Mouse (Mus musculus) forebrain, embryonic 10.5 days (tissue): ENCODE measurements around the gene Slc35f2. TPM values are rescaled to one million over a fixed set of nuclear protein-coding genes. Genes with fewer than 3 reads are reported as not detected.

Experiments used
- DNase-seq: peaks from one replicate; pipeline ENCODE4 v3.0.0-alpha.2; 2017; ENCODE audit warnings: low spot score; ENCODE audit errors: extremely low spot score
- H3K27ac ChIP-seq: fragments of 300-500 bp; sonication (generic); 2 replicates; pipeline ENCODE4 v1.5.1; 2016; ENCODE audit warnings: mild to moderate bottlenecking
- H3K27me3 ChIP-seq: fragments of 300-500 bp; sonication (generic); 2 replicates; pipeline ENCODE4 v1.6.1; 2016; ENCODE audit warnings: mild to moderate bottlenecking; ENCODE audit not compliant: poor library complexity, severe bottlenecking
- H3K36me3 ChIP-seq: fragments of 300-500 bp; sonication (generic); replicated peaks from 2 replicates; pipeline ENCODE4 v1.6.1; 2016; ENCODE audit warnings: mild to moderate bottlenecking, moderate library complexity
- H3K4me1 ChIP-seq: fragments of 300-500 bp; sonication (generic); 2 replicates; pipeline ENCODE4 v1.6.1; 2016
- H3K4me3 ChIP-seq: fragments of 300-500 bp; sonication (generic); 2 replicates; pipeline ENCODE4 v1.5.1; 2016; ENCODE audit warnings: mild to moderate bottlenecking, moderate library complexity
- H3K9me3 ChIP-seq: fragments of 300-500 bp; sonication (generic); 2 replicates; pipeline ENCODE4 v1.6.1; 2016; ENCODE audit warnings: mild to moderate bottlenecking, moderate library complexity
- WGBS: fragments of 180-500 bp; shearing (Covaris S2); methylation state at CpG from one replicate; pipeline ENCODE4 v1.1.7; 2016; 5-methylcytosine and 5-hydroxymethylcytosine counted together
- polyA plus RNA-seq: library from polyadenylated mRNA; unstranded; fragments of >200 nt; fragmentation: Nextera tagmentation; extraction: Ambion mirVana; gene quantifications from 2 replicates; pipeline ENCODE4 v1.2.1, GENCODE M21; 2016

The Slc35f2 gene
- polyA plus RNA-seq, 1 experiment from 2014 or later = 8.4 TPM

DNA sequence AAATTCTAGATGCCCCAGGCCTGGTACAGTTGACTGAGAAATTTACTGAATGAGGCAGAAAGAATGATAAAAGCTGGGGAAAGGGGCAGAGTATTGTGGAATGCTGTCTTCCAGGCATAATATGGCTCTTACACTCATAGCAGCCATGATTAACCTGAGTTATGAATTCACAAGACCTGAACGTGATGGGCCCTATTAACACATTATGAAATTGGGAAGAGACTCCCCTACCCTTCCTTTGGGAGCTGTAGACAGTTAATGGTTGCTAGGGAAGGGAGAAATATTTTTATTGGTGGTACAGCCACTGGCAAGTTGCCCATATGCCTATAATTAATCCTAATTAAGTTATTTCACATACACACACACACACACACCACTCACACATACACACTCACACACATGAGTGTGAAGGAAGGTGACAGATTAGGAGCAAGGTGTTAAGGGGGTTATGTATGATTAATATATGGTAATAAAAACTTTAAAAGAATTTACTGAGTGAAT, 22.5 kb downstream of the Slc35f2 start:
- no peak overlapping the region for H3K27ac ChIP-seq
- H3K27me3 ChIP-seq = no peaks in the 10 kb centered on the region
- H3K36me3 ChIP-seq = no peaks in the 10 kb centered on the region
- H3K4me1 ChIP-seq = peaks cover 12% of the 10 kb centered on the region
- no peak overlapping the region for H3K4me3 ChIP-seq
- 86% methylated on average over 1 of the region's 1 CpGs for WGBS
- no peak for DNase-seq
- H3K9me3 ChIP-seq = no peaks in the 10 kb centered on the region

DNA sequence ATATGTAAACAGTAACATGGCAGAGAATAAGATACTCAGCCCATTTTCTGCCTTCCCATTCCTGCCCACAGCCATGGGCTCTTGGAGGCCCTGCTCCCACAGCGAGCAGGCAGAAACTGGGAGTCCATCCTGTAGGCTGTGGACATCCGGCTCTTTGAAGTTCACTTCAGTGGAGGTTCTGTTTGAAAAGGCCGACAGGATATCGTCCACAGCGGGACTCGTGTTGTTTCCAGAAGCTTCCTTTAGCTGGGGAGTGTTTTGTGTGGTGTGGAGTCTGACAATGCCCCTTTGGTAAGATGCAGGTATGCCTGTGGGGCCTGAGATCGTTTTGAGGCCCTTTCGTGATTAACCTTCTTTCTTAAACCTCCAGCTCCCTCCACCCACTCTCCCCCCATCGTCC, 23.2 kb downstream of the Slc35f2 start:
- no peaks in the 10 kb centered on the region for H3K27me3 ChIP-seq
- peaks cover 12% of the 10 kb centered on the region for H3K4me1 ChIP-seq
- H3K27ac ChIP-seq = peak overlapping the region; percentile 30; the same call in 1 of the 2 replicates
- H3K4me3 ChIP-seq = no peak overlapping the region
- H3K9me3 ChIP-seq = no peaks in the 10 kb centered on the region
- WGBS = 63% methylated on average over 9 of the region's 9 CpGs
- no peak for DNase-seq
- H3K36me3 ChIP-seq = no peaks in the 10 kb centered on the region

DNA sequence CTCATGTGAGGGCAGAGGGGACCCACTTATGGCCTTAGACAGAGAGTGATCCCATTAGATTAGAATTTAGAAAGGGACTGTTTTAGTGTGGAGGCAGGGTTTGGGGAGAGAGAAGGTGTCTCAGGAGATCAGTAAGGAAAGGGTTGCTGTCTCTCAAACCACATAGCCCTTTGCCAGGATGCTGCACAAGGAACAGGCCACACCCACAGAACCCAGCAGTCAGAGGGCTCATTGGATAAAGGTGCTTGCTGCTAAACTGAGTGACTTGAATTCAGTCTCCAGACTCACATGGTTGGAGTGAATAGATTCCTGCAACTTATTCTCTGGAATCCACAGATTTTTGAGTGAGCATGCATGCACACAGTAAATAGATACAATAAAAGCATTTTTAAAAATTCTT, 24.0 kb downstream of the Slc35f2 start:
- H3K9me3 ChIP-seq = no peaks in the 10 kb centered on the region
- no peak for DNase-seq
- peaks cover 12% of the 10 kb centered on the region for H3K4me1 ChIP-seq
- H3K36me3 ChIP-seq = no peaks in the 10 kb centered on the region
- H3K4me3 ChIP-seq = no peak overlapping the region
- 0 out of 2 replicates have a peak overlapping the region, but pooled peaks have one; percentile 30 for H3K27ac ChIP-seq
- H3K27me3 ChIP-seq = no peaks in the 10 kb centered on the region

DNA sequence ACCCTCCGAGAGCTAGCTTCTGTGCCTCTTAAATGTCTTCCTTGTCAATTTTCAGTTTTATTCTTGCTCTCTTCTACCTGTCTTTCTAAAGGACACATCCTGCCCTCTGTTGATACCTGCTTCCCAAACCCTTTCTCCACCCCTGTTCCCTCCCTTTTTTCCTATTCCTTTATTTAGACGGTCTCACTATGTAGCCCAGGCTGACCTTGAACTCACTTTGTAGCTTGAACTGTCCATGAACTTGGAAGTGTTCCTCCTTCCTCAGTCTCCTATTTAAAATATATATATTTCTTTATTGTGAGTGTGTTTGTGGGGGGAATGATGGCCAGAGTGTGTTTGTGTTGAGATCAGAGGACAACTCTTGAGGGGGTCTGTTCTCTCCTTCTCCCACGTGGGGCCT, 25.0 kb downstream of the Slc35f2 start:
- no peak for DNase-seq
- WGBS = 85% methylated on average over 3 of the region's 3 CpGs
- Histone ChIP-seq H3K9me3 (no peaks in the 10 kb centered on the region), H3K36me3 (no peaks in the 10 kb centered on the region), H3K27me3 (no peaks in the 10 kb centered on the region), H3K27ac (no peak overlapping the region), H3K4me3 (no peak overlapping the region), H3K4me1 (peaks cover 12% of the 10 kb centered on the region)

DNA sequence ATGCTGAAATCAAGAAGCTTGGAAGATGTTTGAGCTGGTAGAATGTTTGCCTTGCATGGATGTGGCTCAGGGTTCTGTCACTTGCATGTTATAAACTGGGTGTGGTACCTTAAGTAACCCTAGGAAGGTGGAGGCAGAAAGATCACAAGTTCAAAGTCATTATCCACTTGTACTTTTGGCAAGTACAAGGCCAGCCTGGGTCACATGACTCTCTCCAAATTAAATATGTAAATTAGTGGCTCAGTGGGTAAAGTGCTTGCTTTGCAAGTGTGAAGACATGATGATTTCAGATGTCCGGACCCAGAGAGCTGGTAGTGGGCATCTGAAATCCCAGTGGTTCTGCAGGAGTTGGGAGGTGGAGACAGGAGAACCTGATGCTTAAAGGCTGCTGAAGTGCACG, 25.8 kb downstream of the Slc35f2 start:
- H3K27me3 ChIP-seq = no peaks in the 10 kb centered on the region
- no peak overlapping the region for H3K27ac ChIP-seq
- H3K4me1 ChIP-seq = peaks cover 12% of the 10 kb centered on the region
- DNase-seq = no peak
- no peaks in the 10 kb centered on the region for H3K36me3 ChIP-seq
- no peaks in the 10 kb centered on the region for H3K9me3 ChIP-seq
- H3K4me3 ChIP-seq = no peak overlapping the region
- 91% methylated on average over 2 of the region's 2 CpGs for WGBS

DNA sequence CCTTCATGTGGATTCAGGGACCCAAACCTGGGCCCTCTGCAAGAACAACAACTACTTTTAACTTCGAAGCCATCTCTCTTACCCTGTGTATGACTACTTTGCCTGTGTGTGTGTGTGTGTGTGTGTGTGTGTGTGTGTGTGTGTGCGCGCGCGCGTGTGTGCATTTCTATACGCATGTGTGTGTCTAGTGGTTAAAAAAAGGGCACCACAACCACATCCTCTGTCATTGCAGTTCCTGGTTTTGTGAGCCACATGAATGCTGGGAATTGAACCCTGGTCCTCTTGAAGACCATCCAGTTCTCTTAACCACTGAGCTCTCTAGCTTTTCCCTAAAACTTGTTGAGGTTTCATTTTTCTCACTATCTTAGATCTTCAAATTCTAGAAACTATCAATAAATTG, 31.6 kb downstream of the Slc35f2 start:
- Histone ChIP-seq H3K4me3 (no peak overlapping the region), H3K4me1 (peaks cover 4% of the 10 kb centered on the region; the same call in 1 of the 2 replicates), H3K9me3 (no peaks in the 10 kb centered on the region), H3K36me3 (no peaks in the 10 kb centered on the region), H3K27me3 (no peaks in the 10 kb centered on the region), H3K27ac (no peak overlapping the region)
- DNase-seq = no peak
- 94% methylated on average over 7 of the region's 7 CpGs for WGBS

DNA sequence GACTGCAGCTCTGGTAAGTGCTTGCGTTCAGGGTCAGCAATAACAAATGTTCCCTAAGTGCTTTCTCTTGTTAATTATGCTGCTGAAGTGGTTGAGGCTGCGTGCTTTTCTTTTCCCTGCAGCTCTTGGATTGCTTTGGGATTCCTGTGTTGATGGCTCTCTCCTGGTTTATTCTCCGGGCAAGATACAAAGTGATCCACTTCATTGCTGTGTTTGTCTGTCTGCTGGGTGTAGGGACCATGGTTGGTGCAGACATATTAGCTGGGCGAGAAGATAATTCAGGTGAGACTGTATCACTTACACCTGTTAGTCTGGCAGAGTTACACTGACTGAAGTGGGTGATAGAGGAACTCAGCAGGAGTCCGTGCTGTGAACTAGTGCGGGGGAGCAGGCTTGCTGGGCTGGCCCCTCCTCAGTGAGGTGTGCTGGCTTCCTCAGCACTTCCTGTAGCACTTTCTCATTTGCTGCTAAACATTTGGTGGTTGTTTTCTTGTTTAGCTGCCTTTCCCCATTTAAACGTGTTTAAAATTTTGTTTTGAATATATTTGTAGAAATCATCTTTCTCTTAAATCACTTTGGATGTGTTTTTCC, 35.3 kb downstream of the Slc35f2 start:
- 27% methylated on average over 7 of the region's 7 CpGs for WGBS
- no peak for DNase-seq
- H3K9me3 ChIP-seq = no peaks in the 10 kb centered on the region
- no peak overlapping the region for H3K4me3 ChIP-seq
- peaks cover 4% of the 10 kb centered on the region; the same call in 1 of the 2 replicates for H3K4me1 ChIP-seq
- H3K36me3 ChIP-seq = no peaks in the 10 kb centered on the region
- no peaks in the 10 kb centered on the region for H3K27me3 ChIP-seq
- no peak overlapping the region for H3K27ac ChIP-seq

DNA sequence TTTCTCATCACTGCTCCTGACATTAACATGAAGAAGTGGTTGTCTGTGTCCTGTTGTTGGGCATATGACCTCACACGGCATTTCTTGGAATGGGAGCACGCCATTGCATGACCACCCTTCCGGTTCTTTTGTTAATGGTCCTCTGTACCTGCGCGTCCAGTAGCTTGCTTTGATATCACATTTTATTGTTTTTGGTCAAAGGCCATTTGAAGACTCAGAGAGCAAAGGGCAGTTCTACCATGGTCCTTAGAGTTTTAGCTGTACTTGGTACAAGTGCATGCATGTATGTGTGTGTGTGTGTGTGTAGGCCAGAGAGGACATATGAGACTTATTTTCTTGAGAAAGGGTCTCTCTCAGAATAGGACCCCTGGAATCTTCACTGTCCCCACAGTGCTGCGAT, 42.1 kb downstream of the Slc35f2 start:
- Histone ChIP-seq H3K27me3 (no peaks in the 10 kb centered on the region), H3K4me3 (no peak overlapping the region), H3K4me1 (no peaks in the 10 kb centered on the region), H3K27ac (no peak overlapping the region), H3K9me3 (no peaks in the 10 kb centered on the region), H3K36me3 (no peaks in the 10 kb centered on the region)
- no peak for DNase-seq
- WGBS = 96% methylated on average over 6 of the region's 6 CpGs

DNA sequence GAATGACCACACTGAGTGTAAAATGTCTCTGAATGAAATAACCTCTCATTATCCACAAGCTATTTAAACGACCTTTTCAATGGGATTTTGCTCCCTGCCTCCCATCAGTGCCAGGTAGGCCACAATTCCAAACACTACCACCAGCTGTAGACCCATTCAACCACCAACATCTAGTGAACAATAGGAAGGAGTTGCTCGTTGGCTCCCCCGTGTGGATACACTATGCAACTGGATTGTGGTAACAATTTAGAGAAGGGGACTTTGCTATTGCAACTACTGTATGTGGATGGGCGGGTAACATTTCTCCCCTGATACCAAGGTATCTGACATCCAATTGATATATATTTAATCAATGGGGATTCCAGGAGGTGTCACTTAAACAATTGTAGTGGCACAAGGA, 47.4 kb downstream of the Slc35f2 start:
- no peaks in the 10 kb centered on the region for H3K36me3 ChIP-seq
- WGBS = 37% methylated on average over 4 of the region's 4 CpGs
- no peaks in the 10 kb centered on the region for H3K4me1 ChIP-seq
- no peak overlapping the region for H3K4me3 ChIP-seq
- H3K9me3 ChIP-seq = no peaks in the 10 kb centered on the region
- H3K27ac ChIP-seq = no peak overlapping the region
- DNase-seq = peak; percentile 40
- no peaks in the 10 kb centered on the region for H3K27me3 ChIP-seq

DNA sequence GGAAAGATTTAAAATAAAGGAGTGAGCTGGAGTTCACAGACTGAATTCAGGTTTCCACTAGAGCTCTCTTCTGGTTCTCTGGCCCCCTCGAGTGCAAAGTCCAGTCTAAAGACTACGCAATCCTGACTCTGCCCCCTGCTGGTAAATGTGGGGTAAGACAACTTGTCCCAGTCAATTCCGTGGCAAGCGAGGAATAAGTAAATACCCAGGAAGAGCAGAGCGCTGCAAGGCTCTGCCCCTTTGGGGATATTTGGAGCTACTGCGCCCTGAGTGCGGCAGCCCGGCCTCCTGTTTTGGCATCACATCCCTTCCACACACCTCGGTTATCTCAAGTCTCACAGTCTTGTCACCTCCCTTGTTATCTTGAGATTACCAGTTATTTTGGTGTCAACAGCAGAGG, 54.0 kb downstream of the Slc35f2 start:
- H3K4me3 ChIP-seq = no peak overlapping the region
- H3K27me3 ChIP-seq = peaks cover 5% of the 10 kb centered on the region; the same call in 1 of the 2 replicates
- no peaks in the 10 kb centered on the region for H3K9me3 ChIP-seq
- peak; percentile 54 for DNase-seq
- H3K36me3 ChIP-seq = no peaks in the 10 kb centered on the region
- WGBS = 12% methylated on average over 9 of the region's 9 CpGs
- H3K27ac ChIP-seq = no peak overlapping the region
- H3K4me1 ChIP-seq = peaks cover 5% of the 10 kb centered on the region

DNA sequence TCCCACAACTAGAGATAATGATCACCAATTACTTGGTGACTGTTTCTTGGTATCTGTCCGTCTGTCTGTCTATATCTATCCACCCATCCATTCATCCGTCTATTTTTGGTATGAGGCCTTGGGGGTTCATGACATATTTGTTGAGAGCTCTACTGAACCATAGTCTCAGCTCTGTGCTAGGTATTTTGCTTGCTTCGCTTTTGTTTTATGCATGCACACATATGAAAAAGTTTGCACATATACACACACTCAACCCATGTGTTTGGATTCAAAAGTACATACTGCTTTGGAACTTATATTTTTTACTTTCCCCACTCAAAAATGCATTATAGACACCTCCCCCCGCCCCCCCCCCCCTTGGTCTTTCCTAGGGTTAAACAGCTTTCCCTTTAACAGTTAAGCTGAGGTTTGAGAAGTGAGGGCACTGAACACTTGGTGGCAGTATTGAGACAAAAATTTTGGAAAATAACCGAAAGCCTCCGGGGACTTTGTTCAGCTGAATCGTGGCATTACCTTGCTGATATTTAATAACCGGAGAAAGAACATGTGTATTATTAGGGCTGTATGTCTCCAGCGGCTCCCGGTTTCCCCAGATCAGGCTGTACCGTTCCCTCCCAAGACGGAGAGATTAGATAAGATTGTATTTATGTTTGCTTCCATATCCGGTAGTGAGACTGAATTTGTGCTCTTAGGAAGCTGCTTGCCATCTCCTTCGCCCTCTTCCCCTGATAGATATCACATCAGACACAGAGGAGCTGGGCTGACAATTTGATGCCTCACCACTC, 57.9 kb downstream of the Slc35f2 start:
- Histone ChIP-seq H3K27me3 (peaks cover 5% of the 10 kb centered on the region; the same call in 1 of the 2 replicates), H3K4me3 (peak overlapping the region; percentile 52), H3K36me3 (no peaks in the 10 kb centered on the region), H3K9me3 (no peaks in the 10 kb centered on the region), H3K27ac (peak overlapping the region; percentile 66), H3K4me1 (peaks cover 5% of the 10 kb centered on the region)
- DNase-seq = peak; percentile 34
- WGBS = 26% methylated on average over 14 of the region's 14 CpGs

DNA sequence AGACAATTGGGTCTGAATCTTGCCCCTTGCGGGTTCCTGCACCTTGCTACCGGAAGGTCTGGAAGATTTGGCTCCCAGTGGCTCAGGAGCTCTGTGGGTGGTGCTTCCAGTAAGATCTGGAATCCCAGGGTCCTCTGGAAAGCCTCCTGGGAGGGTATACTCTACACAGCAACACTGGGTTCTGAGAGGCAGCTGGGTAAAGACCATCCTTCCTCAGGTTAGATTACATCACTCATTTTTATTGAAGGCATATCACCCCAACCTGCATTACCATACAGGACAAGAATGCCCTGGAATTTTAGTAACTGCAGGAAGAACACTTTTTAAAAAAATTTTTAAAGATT, 58.5 kb downstream of the Slc35f2 start:
- H3K27me3 ChIP-seq = peaks cover 5% of the 10 kb centered on the region; the same call in 1 of the 2 replicates
- no peaks in the 10 kb centered on the region for H3K9me3 ChIP-seq
- peak overlapping the region; percentile 66 for H3K27ac ChIP-seq
- peaks cover 5% of the 10 kb centered on the region for H3K4me1 ChIP-seq
- no peak for DNase-seq
- no peaks in the 10 kb centered on the region for H3K36me3 ChIP-seq
- 38% methylated on average over 2 of the region's 2 CpGs for WGBS
- peak overlapping the region; percentile 52 for H3K4me3 ChIP-seq

DNA sequence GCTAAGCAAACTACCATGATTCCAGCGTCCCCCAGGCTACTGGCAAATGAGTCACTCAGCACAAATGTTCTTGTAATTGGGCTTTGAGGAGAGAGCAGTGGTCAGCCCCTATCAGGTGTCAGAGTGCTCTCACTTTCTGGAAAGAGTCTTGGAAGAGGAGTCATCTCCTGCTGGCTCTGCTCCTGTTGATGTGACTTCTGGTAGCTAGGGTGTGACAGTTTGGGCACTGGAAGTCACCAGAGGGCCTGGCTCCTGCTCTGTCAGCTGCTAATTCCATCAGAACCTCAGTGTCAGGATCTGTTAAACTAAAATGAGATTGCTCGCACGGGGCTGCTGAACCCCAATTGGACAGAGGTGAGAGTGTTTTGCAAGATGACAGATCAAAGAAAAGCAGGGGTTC, 63.7 kb downstream of the Slc35f2 start:
- H3K27me3 ChIP-seq = no peaks in the 10 kb centered on the region
- H3K4me1 ChIP-seq = no peaks in the 10 kb centered on the region
- no peaks in the 10 kb centered on the region for H3K36me3 ChIP-seq
- 83% methylated on average over 3 of the region's 3 CpGs for WGBS
- DNase-seq = no peak
- no peak overlapping the region for H3K4me3 ChIP-seq
- H3K27ac ChIP-seq = no peak overlapping the region
- no peaks in the 10 kb centered on the region for H3K9me3 ChIP-seq
